Mouse (Mus musculus): Measurements from ENCODE around the gene Hadha. TPM values are rescaled to one million over a fixed set of nuclear protein-coding genes. Genes with fewer than 3 reads are reported as not detected.

Gene Hadha
- polyA plus RNA-seq, 1 experiment from 2014 or later: 213 TPM

DNA sequence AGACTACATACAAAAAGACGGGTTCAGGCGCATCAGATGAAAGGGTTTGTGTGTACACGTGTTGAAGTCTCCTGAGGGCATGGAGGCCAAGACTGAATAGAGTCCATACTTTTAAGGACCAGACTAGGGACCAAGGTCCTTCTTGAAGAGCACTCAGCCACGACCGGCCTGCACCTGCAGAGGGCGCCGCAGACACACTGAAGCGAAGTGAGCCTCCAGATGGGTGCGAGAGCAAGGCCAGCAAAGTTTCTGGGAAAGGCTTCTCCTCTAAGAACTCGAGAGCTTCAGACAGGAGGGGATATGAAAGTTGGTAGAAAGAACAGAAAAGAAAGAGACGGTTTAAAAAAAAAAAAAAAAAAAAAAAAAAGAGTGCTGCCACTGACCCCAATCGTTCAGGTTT, 50.6 kb downstream of the Hadha start:
- ATAC-seq (ENCODE audit: low FRiP score, low TSS enrichment): no peak
- TF ChIP-seq CTCF (IDR thresholded peaks at IDR 0.05; ENCODE audit: low read depth) (peak; percentile 75), EP300 (optimal IDR thresholded peaks at IDR 0.05) (no peak)
- Histone ChIP-seq H3K27ac (replicated peaks) (no peak overlapping the region), H3K27me3 (ENCODE audit: control insufficient read depth, insufficient read depth, low read length) (peaks cover 4% of the 10 kb centered on the region; the same call in 1 of the 2 replicates), H3K4me3 (ENCODE audit: low read depth, low read length) (0 out of 2 replicates have a peak overlapping the region, but pooled peaks have one; percentile 44), H3K4me1 (replicated peaks; ENCODE audit: control insufficient read depth, insufficient read depth) (peaks cover 5% of the 10 kb centered on the region), H3K9me3 (ENCODE audit: control insufficient read depth, low read length) (no peaks in the 10 kb centered on the region), H3K4me2 (replicated peaks; ENCODE audit: low read depth) (peak overlapping the region; percentile 77), H3K36me3 (ENCODE audit: control insufficient read depth, insufficient read depth, low read length) (no peaks in the 10 kb centered on the region), H3K9ac (ENCODE audit: low read length) (no peak overlapping the region)
- WGBS: 6% methylated on average over 12 of the region's 12 CpGs
- no peak for DNase-seq (ENCODE audit: low spot score)

DNA sequence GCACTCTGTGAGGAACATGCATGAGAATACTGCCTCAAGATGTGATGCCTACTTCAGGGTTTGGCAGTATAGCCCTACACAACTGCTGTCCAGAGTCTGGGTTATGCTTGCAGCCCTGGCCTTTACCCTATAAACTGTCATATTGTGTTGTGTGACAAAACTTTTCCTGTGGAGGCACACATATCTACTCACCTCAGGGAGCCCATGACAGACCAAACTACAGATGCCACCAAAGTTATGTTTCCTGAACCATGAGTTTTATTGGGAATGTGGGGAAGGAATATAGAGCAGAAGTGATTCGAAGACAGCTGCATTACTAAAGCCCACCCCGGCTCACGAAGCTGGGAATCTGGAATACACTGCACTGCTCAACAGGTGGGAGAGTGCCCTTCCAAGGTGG, 51.6 kb downstream of the Hadha start:
- Histone ChIP-seq H3K36me3 (ENCODE audit: control insufficient read depth, insufficient read depth, low read length) (no peaks in the 10 kb centered on the region), H3K4me1 (replicated peaks; ENCODE audit: control insufficient read depth, insufficient read depth) (peaks cover 5% of the 10 kb centered on the region), H3K9me3 (ENCODE audit: control insufficient read depth, low read length) (no peaks in the 10 kb centered on the region), H3K4me2 (replicated peaks; ENCODE audit: low read depth) (no peak overlapping the region), H3K9ac (ENCODE audit: low read length) (no peak overlapping the region), H3K27ac (replicated peaks) (no peak overlapping the region), H3K4me3 (ENCODE audit: low read depth, low read length) (no peak overlapping the region), H3K27me3 (ENCODE audit: control insufficient read depth, insufficient read depth, low read length) (peaks cover 4% of the 10 kb centered on the region; the same call in 1 of the 2 replicates)
- ATAC-seq (ENCODE audit: low FRiP score, low TSS enrichment): no peak
- no peak for TF ChIP-seq CTCF (IDR thresholded peaks at IDR 0.05; ENCODE audit: low read depth)
- TF ChIP-seq EP300 (optimal IDR thresholded peaks at IDR 0.05): no peak
- DNase-seq (ENCODE audit: low spot score): no peak
- WGBS: 83% methylated on average over 3 of the region's 3 CpGs

- no peaks in the 10 kb centered on the region for H3K4me1 ChIP-seq (replicated peaks; ENCODE audit: control insufficient read depth, insufficient read depth)
- no peaks in the 10 kb centered on the region for H3K9me3 ChIP-seq (ENCODE audit: control insufficient read depth, low read length)
- 85% methylated on average over 1 of the region's 1 CpGs for WGBS
- H3K27me3 ChIP-seq (ENCODE audit: control insufficient read depth, insufficient read depth, low read length): no peaks in the 10 kb centered on the region
- H3K4me3 ChIP-seq (ENCODE audit: low read depth, low read length): no peak overlapping the region
- DNase-seq (ENCODE audit: low spot score) (no peak), ATAC-seq (ENCODE audit: low FRiP score, low TSS enrichment) (no peak)
- no peak for TF ChIP-seq CTCF (IDR thresholded peaks at IDR 0.05; ENCODE audit: low read depth)
- TF ChIP-seq EP300 (optimal IDR thresholded peaks at IDR 0.05): no peak
- H3K9ac ChIP-seq (ENCODE audit: low read length): no peak overlapping the region
- H3K27ac ChIP-seq (replicated peaks): no peak overlapping the region
- H3K4me2 ChIP-seq (replicated peaks; ENCODE audit: low read depth): no peak overlapping the region
- no peaks in the 10 kb centered on the region for H3K36me3 ChIP-seq (ENCODE audit: control insufficient read depth, insufficient read depth, low read length)
Measured at GRCm38 (mm10) chr5:30098260-30098659, 56.7 kb downstream of the Hadha start.

DNA sequence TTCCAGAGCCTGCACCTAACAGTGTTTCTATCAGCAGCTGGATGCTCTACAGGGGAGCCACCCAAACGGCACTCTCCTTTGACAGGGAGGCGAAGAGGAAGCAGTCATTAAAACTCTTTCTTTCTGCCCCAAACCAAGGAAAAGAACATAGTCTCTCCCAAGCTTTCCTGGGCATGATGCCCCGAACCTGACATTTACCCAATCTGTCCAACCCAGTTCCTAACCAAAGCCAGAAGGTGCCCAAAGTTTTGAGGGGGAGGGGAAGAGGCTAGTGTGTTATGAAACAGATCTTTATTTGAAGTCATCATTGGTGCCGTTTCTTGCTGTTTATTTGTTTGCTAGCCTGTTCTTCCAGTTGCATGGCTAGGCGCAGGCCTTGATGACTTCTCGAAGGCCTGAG, 59.2 kb downstream of the Hadha start:
- Histone ChIP-seq H3K4me3 (ENCODE audit: low read depth, low read length) (no peak overlapping the region), H3K27ac (replicated peaks) (no peak overlapping the region), H3K4me1 (replicated peaks; ENCODE audit: control insufficient read depth, insufficient read depth) (no peaks in the 10 kb centered on the region), H3K36me3 (ENCODE audit: control insufficient read depth, insufficient read depth, low read length) (no peaks in the 10 kb centered on the region), H3K27me3 (ENCODE audit: control insufficient read depth, insufficient read depth, low read length) (no peaks in the 10 kb centered on the region), H3K4me2 (replicated peaks; ENCODE audit: low read depth) (no peak overlapping the region), H3K9ac (ENCODE audit: low read length) (no peak overlapping the region), H3K9me3 (ENCODE audit: control insufficient read depth, low read length) (no peaks in the 10 kb centered on the region)
- TF ChIP-seq CTCF (IDR thresholded peaks at IDR 0.05; ENCODE audit: low read depth) (no peak), EP300 (optimal IDR thresholded peaks at IDR 0.05) (no peak)
- ATAC-seq (ENCODE audit: low FRiP score, low TSS enrichment) (no peak), DNase-seq (ENCODE audit: low spot score) (no peak)
- WGBS: 56% methylated on average over 6 of the region's 6 CpGs

GRCm38 (mm10) chr5:30094399-30094798, 60.6 kb downstream of the Hadha start:
- Histone ChIP-seq H3K9me3 (ENCODE audit: control insufficient read depth, low read length) (no peaks in the 10 kb centered on the region), H3K4me3 (ENCODE audit: low read depth, low read length) (no peak overlapping the region), H3K36me3 (ENCODE audit: control insufficient read depth, insufficient read depth, low read length) (no peaks in the 10 kb centered on the region), H3K27ac (replicated peaks) (no peak overlapping the region), H3K27me3 (ENCODE audit: control insufficient read depth, insufficient read depth, low read length) (no peaks in the 10 kb centered on the region), H3K4me1 (replicated peaks; ENCODE audit: control insufficient read depth, insufficient read depth) (no peaks in the 10 kb centered on the region), H3K9ac (ENCODE audit: low read length) (no peak overlapping the region), H3K4me2 (replicated peaks; ENCODE audit: low read depth) (no peak overlapping the region)
- 41% methylated on average over 2 of the region's 2 CpGs for WGBS
- TF ChIP-seq EP300 (optimal IDR thresholded peaks at IDR 0.05) (no peak), CTCF (IDR thresholded peaks at IDR 0.05; ENCODE audit: low read depth) (peak; percentile 48)
- DNase-seq (ENCODE audit: low spot score) (no peak), ATAC-seq (ENCODE audit: low FRiP score, low TSS enrichment) (no peak)

DNA sequence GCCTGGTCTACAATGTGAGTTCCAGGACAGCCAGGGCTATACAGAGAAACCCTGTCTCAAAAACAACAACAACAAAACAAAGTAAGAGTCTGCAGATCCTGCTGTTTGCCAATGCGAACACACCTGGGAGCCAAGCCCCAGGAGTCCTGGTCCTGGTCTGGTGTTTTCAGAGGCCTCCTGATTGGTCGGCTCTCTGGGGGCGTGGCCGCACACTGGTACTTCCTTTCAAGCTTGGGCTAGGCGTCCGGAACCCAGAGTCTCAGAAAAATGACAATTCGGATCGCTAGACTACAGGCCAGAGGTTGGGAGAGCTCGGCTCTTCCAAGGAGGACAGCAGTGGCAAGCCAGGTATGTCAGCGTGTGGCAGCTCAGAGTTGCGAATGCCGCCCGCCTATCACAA, 62.3 kb downstream of the Hadha start:
- H3K4me1 ChIP-seq (replicated peaks; ENCODE audit: control insufficient read depth, insufficient read depth): no peaks in the 10 kb centered on the region
- H3K27me3 ChIP-seq (ENCODE audit: control insufficient read depth, insufficient read depth, low read length): no peaks in the 10 kb centered on the region
- DNase-seq (ENCODE audit: low spot score): no peak
- no peak overlapping the region for H3K27ac ChIP-seq (replicated peaks)
- WGBS: 60% methylated on average over 13 of the region's 13 CpGs
- H3K9me3 ChIP-seq (ENCODE audit: control insufficient read depth, low read length): no peaks in the 10 kb centered on the region
- H3K9ac ChIP-seq (ENCODE audit: low read length): no peak overlapping the region
- ATAC-seq (ENCODE audit: low FRiP score, low TSS enrichment): no peak
- no peak overlapping the region for H3K4me3 ChIP-seq (ENCODE audit: low read depth, low read length)
- no peaks in the 10 kb centered on the region for H3K36me3 ChIP-seq (ENCODE audit: control insufficient read depth, insufficient read depth, low read length)
- H3K4me2 ChIP-seq (replicated peaks; ENCODE audit: low read depth): no peak overlapping the region
- TF ChIP-seq EP300 (optimal IDR thresholded peaks at IDR 0.05) (no peak), CTCF (IDR thresholded peaks at IDR 0.05; ENCODE audit: low read depth) (no peak)
